Mouse (Mus musculus): ENCODE results near the gene Tmem169. TPM values are rescaled to one million over a fixed set of nuclear protein-coding genes. Genes with fewer than 3 reads are reported as not detected.
"Not testable (repeated sequence)": the region's sequence is repeated elsewhere in the genome, so short reads cannot be mapped to it uniquely, and the experiment has no call there.

The Tmem169 gene
- 0.22 TPM for polyA plus RNA-seq (2012; fragmentation: generic; extraction: Trizol)
- long read RNA-seq, experiment 1, partial matches to known transcripts: 1 of 4 reads
- long read RNA-seq, experiment 1, other reads (novel, unspliced or antisense): 3 of 4 reads
- long read RNA-seq, experiment 2, transcript Tmem169-201 (3 exons, 2,928 nt): major isoform, 7 of 9 reads
- long read RNA-seq, experiment 2, partial matches to known transcripts: 0 of 9 reads
- long read RNA-seq, experiment 2, other reads (novel, unspliced or antisense): 2 of 9 reads

DNA sequence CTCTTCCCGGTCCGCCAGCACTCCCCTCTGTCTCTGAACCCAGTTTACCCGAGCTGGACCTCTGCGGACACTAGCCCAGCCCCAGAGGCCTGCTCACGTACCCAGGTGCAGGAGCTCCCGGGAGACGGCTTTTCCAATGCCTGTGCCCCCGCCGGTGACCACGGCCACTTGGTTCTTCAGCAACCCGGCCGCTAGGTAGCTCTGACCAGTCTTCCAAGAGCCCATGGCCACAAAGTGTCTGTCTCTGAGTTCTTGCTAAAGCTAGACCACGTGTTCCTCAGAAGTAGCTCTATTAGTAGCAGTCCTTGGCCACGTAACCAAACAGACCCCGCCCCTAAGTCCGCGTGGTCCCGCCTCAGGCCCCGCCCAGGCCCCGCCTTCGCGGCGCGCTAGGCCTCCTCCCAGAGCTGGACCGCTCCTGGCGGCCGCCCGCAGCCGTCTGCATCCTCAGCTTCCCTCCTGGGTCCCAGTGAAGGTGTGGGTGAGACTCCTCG lies at the start of gene Tmem169, which contains the start of gene Pecr:
Gene Tmem169 (plus strand): TSS at position 378 of the 494 bp plus-strand sequence.
Gene Pecr (minus strand): TSS at position 323 of the 494 bp plus-strand sequence.
- peak; percentile 90 for TF ChIP-seq USF1 (IDR thresholded peaks at IDR 0.05; ENCODE audit: low read depth)
- peak; percentile 72 for TF ChIP-seq MAX (IDR thresholded peaks at IDR 0.05)
- TF ChIP-seq CTCF (IDR thresholded peaks at IDR 0.05; ENCODE audit: control insufficient read depth, insufficient read depth, insufficient read length): no peak
- peak within 1 kb of the TSS; percentile 46 for H3K4me3 ChIP-seq (ENCODE audit: insufficient read depth, poor library complexity, severe bottlenecking)
- no peaks in the 10 kb centered on the region for H3K36me3 ChIP-seq (ENCODE audit: control insufficient read depth, insufficient read depth)
- H3K79me3 ChIP-seq (ENCODE audit: low read depth): no peaks in the 10 kb centered on the region
- H3K79me2 ChIP-seq (ENCODE audit: control insufficient read depth, insufficient read depth): no peaks in the 10 kb centered on the region
- no peaks in the 10 kb centered on the region for H3K27me3 ChIP-seq (ENCODE audit: control insufficient read depth, insufficient read depth, insufficient read length)
- peak within 1 kb of the TSS; percentile 77 for H3ac ChIP-seq (ENCODE audit: control insufficient read depth, insufficient read length, low read depth)

- not testable (repeated sequence) for H3K79me3 ChIP-seq (ENCODE audit: low read depth); H3K27me3 ChIP-seq (ENCODE audit: control insufficient read depth, insufficient read depth, insufficient read length); H3K36me3 ChIP-seq (ENCODE audit: control insufficient read depth, insufficient read depth); H3K79me2 ChIP-seq (ENCODE audit: control insufficient read depth, insufficient read depth)
- Histone ChIP-seq H3ac (ENCODE audit: control insufficient read depth, insufficient read length, low read depth) (peak overlapping the region; percentile 14), H3K4me3 (ENCODE audit: insufficient read depth, poor library complexity, severe bottlenecking) (peak overlapping the region; percentile 31)
- peak; percentile 48 for TF ChIP-seq MAX (IDR thresholded peaks at IDR 0.05)
These were observed 47.7 kb upstream of the Tmem169 start for GRCm38 (mm10) chr1:72236363-72237006.

DNA sequence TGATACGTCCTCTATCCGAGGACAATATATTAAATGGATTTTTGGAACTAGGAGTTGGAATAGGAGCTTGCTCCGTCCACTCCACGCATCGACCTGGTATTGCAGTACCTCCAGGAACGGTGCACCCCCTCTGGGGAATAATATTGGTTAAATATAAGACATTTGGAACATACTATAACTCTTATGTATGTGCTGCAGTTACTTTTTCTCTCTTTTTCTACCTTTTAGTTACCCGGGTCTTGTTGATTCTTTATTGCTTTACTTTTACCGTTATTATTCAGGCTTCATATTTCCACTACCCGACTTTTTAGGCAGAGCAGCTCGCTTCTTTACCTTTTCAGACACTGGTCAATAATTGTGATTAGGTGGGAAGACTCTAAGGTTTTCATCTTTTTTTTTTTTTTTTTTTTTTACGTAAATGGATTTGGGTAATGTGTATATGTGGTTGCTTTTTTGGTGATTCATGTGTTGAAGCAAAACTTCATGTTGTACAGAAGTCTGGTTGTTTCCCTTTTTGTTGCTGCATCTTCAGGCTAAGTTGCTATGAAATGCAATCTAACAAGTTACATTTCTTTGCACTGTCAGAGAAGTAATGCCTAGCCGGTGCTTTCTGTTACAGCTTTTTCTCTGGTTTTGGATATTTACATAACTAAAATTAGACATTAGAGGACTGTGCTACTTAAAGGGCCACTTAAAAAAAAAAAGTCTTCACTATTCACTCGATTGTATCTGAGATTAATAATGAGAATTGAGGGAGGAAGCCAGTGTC lies 47.0 kb upstream of the Tmem169 start:
- Histone ChIP-seq H3K27me3 (ENCODE audit: control insufficient read depth, insufficient read depth, insufficient read length) (no peaks in the 10 kb centered on the region), H3K79me2 (ENCODE audit: control insufficient read depth, insufficient read depth) (no peaks in the 10 kb centered on the region), H3K79me3 (ENCODE audit: low read depth) (no peaks in the 10 kb centered on the region), H3K36me3 (ENCODE audit: control insufficient read depth, insufficient read depth) (no peaks in the 10 kb centered on the region), H3ac (ENCODE audit: control insufficient read depth, insufficient read length, low read depth) (peak overlapping the region; percentile 23), H3K4me3 (ENCODE audit: insufficient read depth, poor library complexity, severe bottlenecking) (no peak overlapping the region)
- TF ChIP-seq CTCF (IDR thresholded peaks at IDR 0.05; ENCODE audit: control insufficient read depth, insufficient read depth, insufficient read length): no peak
- TF ChIP-seq CEBPB (IDR thresholded peaks at IDR 0.05; ENCODE audit: low read depth): peak; percentile 24

GRCm38 (mm10) chr1:72238016-72238580 lies 46.1 kb upstream of the Tmem169 start:
- Histone ChIP-seq H3K79me2 (ENCODE audit: control insufficient read depth, insufficient read depth) (no peaks in the 10 kb centered on the region), H3ac (ENCODE audit: control insufficient read depth, insufficient read length, low read depth) (peak overlapping the region; percentile 24), H3K36me3 (ENCODE audit: control insufficient read depth, insufficient read depth) (no peaks in the 10 kb centered on the region), H3K79me3 (ENCODE audit: low read depth) (no peaks in the 10 kb centered on the region), H3K4me3 (ENCODE audit: insufficient read depth, poor library complexity, severe bottlenecking) (peak overlapping the region; percentile 2), H3K27me3 (ENCODE audit: control insufficient read depth, insufficient read depth, insufficient read length) (no peaks in the 10 kb centered on the region)
- no peak for TF ChIP-seq USF1 (IDR thresholded peaks at IDR 0.05; ENCODE audit: low read depth)
- no peak for TF ChIP-seq MYOG (IDR thresholded peaks at IDR 0.05; ENCODE audit: control insufficient read depth, extremely low read depth, insufficient read length)
- no peak for TF ChIP-seq MYOD1 (IDR thresholded peaks at IDR 0.05; ENCODE audit: control insufficient read depth, insufficient read length, low read depth)
- no peak for TF ChIP-seq CEBPB (IDR thresholded peaks at IDR 0.05; ENCODE audit: low read depth)
- no peak for TF ChIP-seq CTCF (IDR thresholded peaks at IDR 0.05; ENCODE audit: control insufficient read depth, insufficient read depth, insufficient read length)

GRCm38 (mm10) chr1:72239113-72239512 lies 45.1 kb upstream of the Tmem169 start:
- H3K79me3 ChIP-seq (ENCODE audit: low read depth); H3ac ChIP-seq (ENCODE audit: control insufficient read depth, insufficient read length, low read depth); H3K27me3 ChIP-seq (ENCODE audit: control insufficient read depth, insufficient read depth, insufficient read length); H3K4me3 ChIP-seq (ENCODE audit: insufficient read depth, poor library complexity, severe bottlenecking); H3K79me2 ChIP-seq (ENCODE audit: control insufficient read depth, insufficient read depth); H3K36me3 ChIP-seq (ENCODE audit: control insufficient read depth, insufficient read depth): not testable (repeated sequence)

DNA sequence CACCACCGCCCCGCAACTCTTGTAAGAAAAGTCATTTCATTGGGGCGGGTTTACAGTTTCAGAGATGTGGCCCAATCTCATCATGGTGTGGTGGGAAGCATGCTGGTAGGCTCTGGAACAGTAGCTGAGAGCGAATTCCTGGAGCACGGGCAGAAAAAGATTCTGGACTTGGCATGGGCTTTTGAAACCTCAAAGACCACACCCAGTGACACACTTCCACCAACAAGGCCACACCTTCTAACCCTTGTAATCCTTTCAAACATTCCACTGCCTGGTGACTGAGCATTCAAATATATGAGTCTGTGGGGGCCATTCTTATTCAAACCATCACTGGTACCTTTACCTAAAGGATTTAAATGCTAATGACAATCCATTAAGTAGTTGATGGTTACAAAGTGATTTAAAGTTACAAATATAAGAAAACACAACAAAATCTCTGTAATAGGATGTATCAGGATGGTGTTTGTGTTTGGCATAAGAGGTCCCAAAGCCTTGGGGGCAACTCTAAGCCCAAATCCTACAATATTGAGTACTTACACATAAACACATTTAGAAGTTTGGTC lies 41.5 kb upstream of the Tmem169 start:
- Histone ChIP-seq H3K79me2 (ENCODE audit: control insufficient read depth, insufficient read depth) (no peaks in the 10 kb centered on the region), H3K36me3 (ENCODE audit: control insufficient read depth, insufficient read depth) (no peaks in the 10 kb centered on the region), H3ac (ENCODE audit: control insufficient read depth, insufficient read length, low read depth) (no peak overlapping the region), H3K27me3 (ENCODE audit: control insufficient read depth, insufficient read depth, insufficient read length) (no peaks in the 10 kb centered on the region), H3K79me3 (ENCODE audit: low read depth) (no peaks in the 10 kb centered on the region), H3K4me3 (ENCODE audit: insufficient read depth, poor library complexity, severe bottlenecking) (no peak overlapping the region)
- TF ChIP-seq CEBPB (IDR thresholded peaks at IDR 0.05; ENCODE audit: low read depth): no peak
- no peak for TF ChIP-seq MYOG (IDR thresholded peaks at IDR 0.05; ENCODE audit: control insufficient read depth, extremely low read depth, insufficient read length)
- no peak for TF ChIP-seq USF1 (IDR thresholded peaks at IDR 0.05; ENCODE audit: low read depth)
- no peak for TF ChIP-seq FOSL1 (IDR thresholded peaks at IDR 0.05; ENCODE audit: insufficient read depth, low read length, poor library complexity, severe bottlenecking)
- no peak for TF ChIP-seq CTCF (IDR thresholded peaks at IDR 0.05; ENCODE audit: control insufficient read depth, insufficient read depth, insufficient read length)
- no peak for TF ChIP-seq MYOD1 (IDR thresholded peaks at IDR 0.05; ENCODE audit: control insufficient read depth, insufficient read length, low read depth)
- TF ChIP-seq MAX (IDR thresholded peaks at IDR 0.05): no peak

Measured in C2C12 (cell line).